Mouse (Mus musculus) midbrain, embryonic 15.5 days (tissue): ENCODE measurements at regions not wholly inside any gene's neighbourhood (a gene's known extent, or its start where the extent isn't known, plus 50 kb on each side); places are given as distances from the start of the nearest gene placed in this dataset.
"Not testable (repeated sequence)": the region's sequence is repeated elsewhere in the genome, so short reads cannot be mapped to it uniquely, and the experiment has no call there.

Experiments
- ATAC-seq: fragments of 200-750 bp; cut with Nextera tagmentation; replicated peaks from 2 replicates; pipeline ENCODE4 v1.8.0; 2017; ENCODE audit warnings: moderate TSS enrichment
- H3K27ac ChIP-seq: fragments of 300-500 bp; sonication (generic); 2 replicates; pipeline ENCODE4 v1.5.1; 2015; ENCODE audit warnings: mild to moderate bottlenecking, inconsistent platforms
- H3K27me3 ChIP-seq: fragments of 300-500 bp; sonication (generic); replicated peaks from 2 replicates; pipeline ENCODE4 v1.6.1; 2015; ENCODE audit warnings: inconsistent platforms
- H3K36me3 ChIP-seq: fragments of 300-500 bp; sonication (generic); replicated peaks from 2 replicates; pipeline ENCODE4 v1.6.1; 2015; ENCODE audit warnings: inconsistent platforms
- H3K4me1 ChIP-seq: fragments of 300-500 bp; sonication (generic); 2 replicates; pipeline ENCODE4 v1.6.1; 2015; ENCODE audit warnings: inconsistent platforms
- H3K4me2 ChIP-seq: fragments of 300-500 bp; sonication (generic); 2 replicates; pipeline ENCODE4 v1.6.1; 2015; ENCODE audit warnings: inconsistent platforms, mild to moderate bottlenecking, moderate library complexity
- H3K4me3 ChIP-seq: fragments of 300-500 bp; sonication (generic); 2 replicates; pipeline ENCODE4 v1.5.1; 2015; ENCODE audit warnings: mild to moderate bottlenecking, inconsistent platforms
- H3K9ac ChIP-seq: fragments of 300-500 bp; sonication (generic); 2 replicates; pipeline ENCODE4 v1.6.1; 2015; ENCODE audit warnings: mild to moderate bottlenecking, inconsistent platforms
- H3K9me3 ChIP-seq: fragments of 300-500 bp; sonication (generic); 2 replicates; pipeline ENCODE4 v1.6.1; 2016; ENCODE audit warnings: inconsistent platforms
- WGBS: fragments of 180-500 bp; shearing (Covaris S2); methylation state at CpG from one replicate; pipeline ENCODE4 v1.1.7; 2015; ENCODE audit warnings: mixed read lengths; 5-methylcytosine and 5-hydroxymethylcytosine counted together

DNA sequence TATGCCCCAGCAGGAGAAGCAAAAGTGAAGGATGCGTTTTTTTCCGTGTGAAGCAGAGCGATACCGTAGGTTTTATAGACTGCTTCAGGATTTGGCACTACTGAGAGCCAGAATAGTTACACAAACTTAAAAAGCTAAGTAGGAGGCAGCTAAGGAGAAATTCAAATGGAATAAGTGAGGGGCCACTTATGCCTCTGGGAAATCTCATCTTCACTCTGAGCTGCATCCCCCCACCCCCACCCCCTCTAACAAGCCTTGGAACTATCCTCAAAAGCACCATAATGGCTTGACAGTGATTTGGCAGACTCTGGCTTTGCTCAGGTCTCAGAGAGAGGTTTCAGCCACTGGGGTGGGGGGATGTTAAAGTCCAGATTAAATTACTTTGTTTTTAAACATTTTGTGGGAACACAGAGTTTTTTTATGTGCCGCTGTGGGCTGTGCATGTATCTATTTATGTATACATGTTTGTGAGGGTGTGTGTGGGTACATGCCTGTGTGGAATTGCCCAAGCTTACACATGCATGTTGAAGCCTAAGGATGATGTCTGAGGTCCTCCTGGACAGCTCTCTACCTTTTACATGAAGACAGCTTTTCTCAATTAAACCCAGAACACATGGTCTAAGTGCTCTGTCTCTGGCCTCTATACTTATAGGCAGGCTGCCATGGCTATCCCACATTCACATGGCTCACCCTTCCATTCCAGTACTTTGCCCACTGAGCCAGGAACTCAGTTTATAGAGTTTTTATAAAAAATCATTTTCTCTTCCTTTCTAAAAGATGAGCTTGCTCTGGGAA is 396.6 kb downstream of the Epm2a start:
- H3K4me1 ChIP-seq = no peaks in the 10 kb centered on the region
- no peak for ATAC-seq
- WGBS = 86% methylated on average over 5 of the region's 5 CpGs
- no peaks in the 10 kb centered on the region for H3K9me3 ChIP-seq
- H3K4me2 ChIP-seq = no peak overlapping the region
- no peaks in the 10 kb centered on the region for H3K27me3 ChIP-seq
- no peaks in the 10 kb centered on the region for H3K36me3 ChIP-seq
- H3K27ac ChIP-seq = no peak overlapping the region
- no peak overlapping the region for H3K4me3 ChIP-seq
- H3K9ac ChIP-seq = no peak overlapping the region

- no peak overlapping the region for H3K27ac ChIP-seq
- no peaks in the 10 kb centered on the region for H3K9me3 ChIP-seq
- no peak overlapping the region for H3K4me2 ChIP-seq
- H3K4me3 ChIP-seq = no peak overlapping the region
- no peak overlapping the region for H3K9ac ChIP-seq
- no peaks in the 10 kb centered on the region for H3K27me3 ChIP-seq
- WGBS = 75% methylated on average over 4 of the region's 4 CpGs
- H3K36me3 ChIP-seq = no peaks in the 10 kb centered on the region
- ATAC-seq = no peak; the same call in 1 of the 2 replicates
- H3K4me1 ChIP-seq = no peaks in the 10 kb centered on the region
Observed at GRCm38 (mm10) chr10:11745587-11745986, 402.4 kb downstream of the Epm2a start.

DNA sequence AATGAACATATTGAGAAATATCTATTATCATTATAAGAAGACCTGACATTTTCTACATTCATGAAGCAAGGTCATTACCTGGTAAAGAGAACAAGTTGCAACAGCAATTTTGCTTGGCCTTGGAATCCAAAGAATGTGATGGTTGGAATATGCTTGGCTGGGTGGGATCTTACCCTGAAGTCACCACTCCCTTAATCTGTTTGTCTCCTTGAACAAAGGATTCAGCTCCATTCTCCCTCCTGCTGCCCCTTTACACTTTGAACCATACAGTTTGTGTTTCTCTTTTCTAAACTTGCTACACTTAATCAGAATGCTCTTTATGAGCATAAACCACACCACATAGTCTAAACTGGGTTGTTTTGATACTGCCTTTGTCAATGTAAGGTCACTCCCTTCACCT is 403.8 kb downstream of the Epm2a start:
- no peak for ATAC-seq
- no peak overlapping the region for H3K27ac ChIP-seq

DNA sequence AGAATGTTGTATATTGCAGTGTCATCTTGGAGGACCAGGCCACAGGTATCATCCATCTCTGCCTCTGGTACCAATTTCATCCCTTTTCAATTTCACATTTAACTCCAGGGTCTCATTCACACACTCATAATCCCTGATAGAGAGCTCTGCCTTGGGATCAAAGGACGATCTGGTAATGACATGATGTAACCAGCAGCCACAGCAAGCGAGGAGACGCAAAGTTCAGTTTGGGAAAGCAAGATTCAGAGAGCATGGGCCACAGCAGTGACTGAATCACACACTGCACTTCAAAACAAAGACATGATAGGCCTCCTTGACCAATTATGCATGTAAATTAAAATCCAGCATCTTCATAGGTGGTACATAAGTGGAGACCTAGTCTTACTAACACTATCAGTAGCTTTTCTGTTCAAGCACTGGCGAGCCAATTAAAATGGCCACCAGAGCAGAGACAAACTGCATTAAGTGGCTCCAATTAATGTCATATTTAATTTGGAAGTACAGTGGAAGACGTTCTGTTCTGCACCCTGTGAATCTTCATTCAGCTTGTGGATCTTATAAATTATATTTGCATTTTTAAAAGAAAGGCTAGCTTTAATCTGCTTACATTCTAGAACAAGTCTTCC is 412.0 kb downstream of the Epm2a start:
- Histone ChIP-seq H3K27me3 (no peaks in the 10 kb centered on the region), H3K4me2 (no peak overlapping the region), H3K9ac (no peak overlapping the region), H3K9me3 (no peaks in the 10 kb centered on the region), H3K36me3 (no peaks in the 10 kb centered on the region), H3K4me1 (no peaks in the 10 kb centered on the region), H3K4me3 (no peak overlapping the region), H3K27ac (no peak overlapping the region)
- 63% methylated on average over 5 of the region's 5 CpGs for WGBS
- peak; percentile 75 for ATAC-seq

More for the DNA sequence above, 403.8 kb downstream of the Epm2a start:
- Histone ChIP-seq H3K4me1 (no peaks in the 10 kb centered on the region), H3K27me3 (no peaks in the 10 kb centered on the region), H3K9me3 (no peaks in the 10 kb centered on the region), H3K9ac (no peak overlapping the region), H3K4me2 (no peak overlapping the region), H3K4me3 (no peak overlapping the region), H3K36me3 (no peaks in the 10 kb centered on the region)

- Histone ChIP-seq H3K4me3 (no peak overlapping the region), H3K27ac (no peak overlapping the region), H3K36me3 (no peaks in the 10 kb centered on the region), H3K9ac (no peak overlapping the region), H3K4me2 (no peak overlapping the region), H3K4me1 (no peaks in the 10 kb centered on the region), H3K9me3 (0 out of 2 replicates have a peak, but pooled peaks cover 3% of the 10 kb centered on the region), H3K27me3 (no peaks in the 10 kb centered on the region)
- 80% methylated on average over 6 of the region's 6 CpGs for WGBS
- no peak for ATAC-seq
Observed at GRCm38 (mm10) chr10:11777894-11778293, 434.7 kb downstream of the Epm2a start.

- H3K9ac ChIP-seq = no peak overlapping the region
- H3K9me3 ChIP-seq = no peaks in the 10 kb centered on the region
- no peak overlapping the region for H3K27ac ChIP-seq
- ATAC-seq = no peak
- H3K27me3 ChIP-seq = no peaks in the 10 kb centered on the region
- no peaks in the 10 kb centered on the region for H3K36me3 ChIP-seq
- no peak overlapping the region for H3K4me3 ChIP-seq
- 54% methylated on average over 2 of the region's 2 CpGs for WGBS
- no peaks in the 10 kb centered on the region for H3K4me1 ChIP-seq
- H3K4me2 ChIP-seq = no peak overlapping the region
Observed at GRCm38 (mm10) chr10:11780302-11780701, 437.1 kb downstream of the Epm2a start.

- Histone ChIP-seq H3K4me1 (no peaks in the 10 kb centered on the region), H3K27ac (no peak overlapping the region), H3K4me3 (no peak overlapping the region), H3K36me3 (no peaks in the 10 kb centered on the region), H3K9ac (no peak overlapping the region), H3K27me3 (no peaks in the 10 kb centered on the region), H3K9me3 (no peaks in the 10 kb centered on the region), H3K4me2 (no peak overlapping the region)
- ATAC-seq = no peak
Observed at GRCm38 (mm10) chr10:11787240-11787639, 444.0 kb downstream of the Epm2a start.

- Histone ChIP-seq H3K4me2 (no peak overlapping the region), H3K27ac (no peak overlapping the region), H3K36me3 (no peaks in the 10 kb centered on the region), H3K9ac (no peak overlapping the region), H3K4me1 (no peaks in the 10 kb centered on the region), H3K27me3 (no peaks in the 10 kb centered on the region), H3K4me3 (no peak overlapping the region), H3K9me3 (no peaks in the 10 kb centered on the region; the same call in 1 of the 2 replicates)
- no peak for ATAC-seq
- WGBS = 95% methylated on average over 3 of the region's 3 CpGs
Observed at GRCm38 (mm10) chr10:11799510-11799909, 456.3 kb downstream of the Epm2a start.

- H3K4me1 ChIP-seq, H3K27ac ChIP-seq, H3K36me3 ChIP-seq, H3K27me3 ChIP-seq, H3K9ac ChIP-seq, H3K4me3 ChIP-seq, H3K9me3 ChIP-seq, ATAC-seq, H3K4me2 ChIP-seq: not testable (repeated sequence)
- 71% methylated on average over 13 of the region's 13 CpGs for WGBS
Observed at GRCm38 (mm10) chr10:11801372-11802230, 458.4 kb downstream of the Epm2a start.

- ATAC-seq = peak; percentile 75
- no peaks in the 10 kb centered on the region for H3K4me1 ChIP-seq
- H3K36me3 ChIP-seq = no peaks in the 10 kb centered on the region
- H3K4me2 ChIP-seq = no peak overlapping the region
- no peak overlapping the region for H3K4me3 ChIP-seq
- no peaks in the 10 kb centered on the region for H3K9me3 ChIP-seq
- WGBS = 44% methylated on average over 3 of the region's 3 CpGs
- no peaks in the 10 kb centered on the region for H3K27me3 ChIP-seq
- H3K9ac ChIP-seq = no peak overlapping the region
- H3K27ac ChIP-seq = no peak overlapping the region
Observed at GRCm38 (mm10) chr10:11809255-11809654, 466.1 kb downstream of the Epm2a start.

DNA sequence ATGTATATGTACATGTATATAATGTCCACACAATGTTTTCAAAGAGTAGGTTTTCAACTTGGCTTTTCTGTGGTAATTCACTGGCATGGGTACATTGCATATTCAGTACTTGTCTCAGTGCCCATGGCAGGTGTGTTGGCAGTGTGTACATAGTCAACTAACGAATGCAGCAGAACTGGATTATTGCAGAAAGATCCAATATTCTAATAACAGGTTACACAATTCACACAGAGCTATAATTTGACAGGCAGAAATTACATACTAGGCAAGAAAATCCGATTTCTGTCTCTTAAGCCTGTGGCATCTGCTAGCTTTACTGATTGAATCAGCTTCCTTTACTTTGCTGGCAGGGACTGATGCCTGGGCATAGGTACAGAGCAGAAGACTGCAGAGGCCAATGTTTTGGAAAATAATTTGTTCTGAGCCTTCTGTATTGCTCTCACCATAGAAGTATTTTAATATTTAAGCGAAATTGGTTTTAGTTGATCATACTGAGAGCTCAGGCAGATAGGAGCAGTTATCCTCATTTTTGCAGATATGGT is 479.3 kb downstream of the Epm2a start:
- no peak for ATAC-seq

DNA sequence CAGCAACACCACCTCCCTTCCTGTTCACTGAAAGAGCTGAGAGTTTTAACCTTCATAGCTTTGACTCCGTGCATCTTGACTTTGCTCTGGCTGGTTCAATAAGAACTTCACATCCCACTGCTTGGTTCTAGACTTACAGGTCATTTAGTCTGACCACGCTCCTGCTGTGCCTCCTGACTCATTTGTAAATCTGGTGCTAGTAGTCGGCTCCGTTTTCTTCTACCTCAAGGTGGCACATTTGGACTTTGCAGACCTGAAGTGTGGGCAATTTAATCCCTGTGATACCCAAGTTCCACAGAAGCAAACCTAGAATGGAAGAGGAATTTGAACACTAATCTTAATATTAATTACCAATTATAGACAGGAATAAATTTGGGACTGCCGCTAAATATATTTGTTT is 497.9 kb downstream of the Epm2a start:
- WGBS = 82% methylated on average over 5 of the region's 5 CpGs
- H3K36me3 ChIP-seq = no peaks in the 10 kb centered on the region
- H3K27ac ChIP-seq = no peak overlapping the region
- no peaks in the 10 kb centered on the region for H3K27me3 ChIP-seq
- no peak overlapping the region for H3K4me2 ChIP-seq
- H3K9ac ChIP-seq = no peak overlapping the region
- no peaks in the 10 kb centered on the region for H3K4me1 ChIP-seq
- H3K4me3 ChIP-seq = no peak overlapping the region
- ATAC-seq = no peak
- no peaks in the 10 kb centered on the region for H3K9me3 ChIP-seq

More for the DNA sequence above, 479.3 kb downstream of the Epm2a start:
- no peaks in the 10 kb centered on the region for H3K27me3 ChIP-seq
- H3K4me2 ChIP-seq = no peak overlapping the region
- no peaks in the 10 kb centered on the region for H3K4me1 ChIP-seq
- WGBS = 83% methylated on average over 3 of the region's 3 CpGs
- H3K27ac ChIP-seq = no peak overlapping the region
- no peaks in the 10 kb centered on the region for H3K9me3 ChIP-seq
- H3K9ac ChIP-seq = no peak overlapping the region
- no peak overlapping the region for H3K4me3 ChIP-seq
- H3K36me3 ChIP-seq = no peaks in the 10 kb centered on the region
